In genomic region chr7:27192434-27192833, GRCm38 (mm10) we compare ENCODE assay signal across 26 mouse cellular contexts. TPM values are rescaled to one million over a fixed set of nuclear protein-coding genes. Genes with fewer than 3 reads are reported as not detected.
"Had no signal": no experiment of that assay in that cellular context is flagged by ENCODE, and none has a peak within 500 bp of the region (broad histone marks: within the 10 kb centered on the region; RNA-seq: fewer than 3 reads in every experiment).

No protein-coding gene starts in this region.

- H3K4me2 ChIP-seq: liver, embryonic 13.5 days; liver, embryonic 15.5 days; lung, embryonic 15.5 days; midbrain, embryonic 12.5 days; midbrain, embryonic 15.5 days; neural tube, embryonic 12.5 days had no signal

- H3K9ac ChIP-seq: liver, embryonic 13.5 days; liver, embryonic 15.5 days; liver, postnatal 0 days; lung, embryonic 15.5 days; midbrain, embryonic 12.5 days; midbrain, embryonic 15.5 days; neural tube, embryonic 12.5 days had no signal

- H3K27me3 ChIP-seq: liver, embryonic 13.5 days; liver, embryonic 15.5 days; lung, embryonic 15.5 days; megakaryocyte, embryonic 14.5 days; midbrain, embryonic 12.5 days; midbrain, embryonic 15.5 days; neural tube, embryonic 12.5 days had no signal

- DNase-seq: liver, embryonic 13.5 days; liver, postnatal 0 days; lung, adult 2 months; lung, postnatal 14 days; lung, postnatal 36 days; right cerebral cortex, postnatal 14 days; thymus, adult 18-20 months; thymus, postnatal 14 days; thymus, postnatal 36 days had no signal

- ATAC-seq: liver, postnatal 0 days; lung, postnatal 0 days; midbrain, embryonic 15.5 days had no signal

- H3K9me3 ChIP-seq: liver, embryonic 13.5 days; liver, embryonic 15.5 days; lung, embryonic 15.5 days; megakaryocyte, embryonic 14.5 days; midbrain, embryonic 15.5 days; neural tube, embryonic 12.5 days had no signal

- H3K27ac ChIP-seq: liver, embryonic 13.5 days; liver, embryonic 15.5 days; lung, embryonic 15.5 days; macrophage; midbrain, embryonic 12.5 days; midbrain, embryonic 15.5 days; neural tube, embryonic 12.5 days had no signal

- H3K4me3 ChIP-seq: liver, embryonic 13.5 days; liver, embryonic 15.5 days; lung, embryonic 15.5 days; megakaryocyte, embryonic 14.5 days; midbrain, embryonic 12.5 days; midbrain, embryonic 15.5 days; neural tube, embryonic 12.5 days had no signal

RNA-seq across cellular contexts. Expression of gene Mia, which starts 11.5 kb away (rescaled TPM):
- total RNA-seq: megakaryocyte progenitor cell, adult 5-6 weeks; neutrophil, adult 5-6 weeks had no signal
- polyA plus RNA-seq: liver, embryonic 13.5 days; macrophage had no signal

RNA-seq across cellular contexts. Expression of gene Gm21983, which starts 11.5 kb away (rescaled TPM):
- total RNA-seq: megakaryocyte progenitor cell, adult 5-6 weeks; midbrain, postnatal 0 days; monocyte, adult 5-6 weeks; neutrophil, adult 5-6 weeks had no signal
- polyA plus RNA-seq: liver, embryonic 13.5 days; liver, embryonic 15.5 days; liver, postnatal 0 days; lung, adult 2 months; lung, postnatal 0 days; macrophage; midbrain, postnatal 0 days; neural tube, embryonic 14.5 days; spleen, adult 2 months; stomach, embryonic 14.5 days; stomach, embryonic 16.5 days; thymus, postnatal 0 days had no signal
